Mouse (Mus musculus) lung, postnatal 10 days (tissue): ENCODE data around the gene Sp1.

Experiments used
- DNase-seq: peaks from one replicate; pipeline ENCODE4 v3.0.0; 2021

Sp1 gene

GRCm38 (mm10) chr15:102399229-102400221 is 6.4 kb upstream of the Sp1 start:
- peak; percentile 98 for DNase-seq

GRCm38 (mm10) chr15:102400476-102401045 is 5.4 kb upstream of the Sp1 start:
- DNase-seq = no peak

- no peak for DNase-seq
These were observed 4.7 kb upstream of the Sp1 start for GRCm38 (mm10) chr15:102401278-102401677.

GRCm38 (mm10) chr15:102402210-102402609 is 3.7 kb upstream of the Sp1 start:
- DNase-seq = no peak

GRCm38 (mm10) chr15:102404608-102405488 is 1.1 kb upstream of the Sp1 start:
- DNase-seq = no peak

GRCm38 (mm10) chr15:102406196-102406911 is 411 bp downstream of the Sp1 start:
- peak; percentile 88 for DNase-seq

GRCm38 (mm10) chr15:102406912-102407580 is 1.1 kb downstream of the Sp1 start:
- no peak for DNase-seq

GRCm38 (mm10) chr15:102407681-102408557 is 2.0 kb downstream of the Sp1 start:
- no peak for DNase-seq

- no peak for DNase-seq
These were observed 2.7 kb downstream of the Sp1 start for GRCm38 (mm10) chr15:102408558-102409130.

- no peak for DNase-seq
These were observed 3.3 kb downstream of the Sp1 start for GRCm38 (mm10) chr15:102409286-102409685.

GRCm38 (mm10) chr15:102411077-102411476 is 5.1 kb downstream of the Sp1 start:
- DNase-seq = no peak

- no peak for DNase-seq
These were observed 7.7 kb downstream of the Sp1 start for GRCm38 (mm10) chr15:102413687-102414086.

GRCm38 (mm10) chr15:102417524-102417923 is 11.6 kb downstream of the Sp1 start:
- DNase-seq = no peak

GRCm38 (mm10) chr15:102420986-102421385 is 15.0 kb downstream of the Sp1 start:
- DNase-seq = no peak

GRCm38 (mm10) chr15:102421437-102421836 is 15.5 kb downstream of the Sp1 start:
- DNase-seq = peak; percentile 75

- no peak for DNase-seq
These were observed 17.8 kb downstream of the Sp1 start for GRCm38 (mm10) chr15:102423602-102424240.

GRCm38 (mm10) chr15:102424657-102425056 is 18.7 kb downstream of the Sp1 start:
- DNase-seq = no peak

GRCm38 (mm10) chr15:102426963-102427362 is 21.0 kb downstream of the Sp1 start:
- DNase-seq = no peak

- DNase-seq = no peak
These were observed 26.1 kb downstream of the Sp1 start for GRCm38 (mm10) chr15:102432046-102432445.

- DNase-seq = no peak
These were observed 27.2 kb downstream of the Sp1 start for GRCm38 (mm10) chr15:102433173-102433572.
